Mouse (Mus musculus): ENCODE results near the gene Zfr2. TPM values are rescaled to one million over a fixed set of nuclear protein-coding genes. Genes with fewer than 3 reads are reported as not detected.
A peak's percentile ranks its signal among the peaks of the same experiment; 100 is the strongest.

Zfr2 gene
- polyA plus RNA-seq, 1 experiment from 2014 or later = 7.9 TPM

- ATAC-seq = peak; percentile 29
- H3K36me3 ChIP-seq = no peaks in the 10 kb centered on the region
- peaks cover 18% of the 10 kb centered on the region for H3K4me1 ChIP-seq (replicated peaks)
- no peaks in the 10 kb centered on the region for H3K9me3 ChIP-seq
- H3K4me2 ChIP-seq (replicated peaks) = peak overlapping the region; percentile 89
- peak overlapping the region; percentile 41 for H3K4me3 ChIP-seq (replicated peaks)
- peak overlapping the region; percentile 48 for H3K9ac ChIP-seq
- no peak overlapping the region for H3K27ac ChIP-seq
- H3K27me3 ChIP-seq (replicated peaks) = peaks cover 71% of the 10 kb centered on the region
- 2% methylated on average over 62 of the region's 62 CpGs for WGBS
Observed at GRCm38 (mm10) chr10:81257158-81258039, 24.4 kb downstream of the Zfr2 start.

- Histone ChIP-seq H3K9ac (no peak overlapping the region), H3K4me3 (replicated peaks) (no peak overlapping the region), H3K4me2 (replicated peaks) (no peak overlapping the region), H3K4me1 (replicated peaks) (peaks cover 13% of the 10 kb centered on the region), H3K27ac (no peak overlapping the region), H3K27me3 (replicated peaks) (peaks cover 52% of the 10 kb centered on the region), H3K36me3 (peaks cover 14% of the 10 kb centered on the region), H3K9me3 (no peaks in the 10 kb centered on the region)
- no peak for ATAC-seq
- 42% methylated on average over 20 of the region's 21 CpGs for WGBS
Observed at GRCm38 (mm10) chr10:81259225-81259884, 26.4 kb downstream of the Zfr2 start.

GRCm38 (mm10) chr10:81261025-81261424 is 28.1 kb downstream of the Zfr2 start:
- no peak for ATAC-seq
- Histone ChIP-seq H3K27ac (no peak overlapping the region), H3K9me3 (no peaks in the 10 kb centered on the region), H3K4me1 (replicated peaks) (peaks cover 19% of the 10 kb centered on the region), H3K27me3 (replicated peaks) (peaks cover 45% of the 10 kb centered on the region), H3K9ac (no peak overlapping the region), H3K4me2 (replicated peaks) (no peak overlapping the region), H3K36me3 (peaks cover 21% of the 10 kb centered on the region), H3K4me3 (replicated peaks) (no peak overlapping the region)
- 80% methylated on average over 4 of the region's 4 CpGs for WGBS

- H3K36me3 ChIP-seq = peaks cover 21% of the 10 kb centered on the region
- peak overlapping the region; percentile 54 for H3K4me2 ChIP-seq (replicated peaks)
- no peak overlapping the region for H3K27ac ChIP-seq
- peaks cover 13% of the 10 kb centered on the region for H3K4me1 ChIP-seq (replicated peaks)
- 94% methylated on average over 8 of the region's 8 CpGs for WGBS
- H3K9me3 ChIP-seq = no peaks in the 10 kb centered on the region
- H3K9ac ChIP-seq = peak overlapping the region; percentile 18; the same call in 1 of the 2 replicates
- H3K27me3 ChIP-seq (replicated peaks) = 0 out of 2 replicates have a peak, but pooled peaks cover 2% of the 10 kb centered on the region
- H3K4me3 ChIP-seq (replicated peaks) = peak overlapping the region; percentile 72
- no peak for ATAC-seq
Observed at GRCm38 (mm10) chr10:81265540-81265939, 32.6 kb downstream of the Zfr2 start.

- Histone ChIP-seq H3K4me3 (replicated peaks) (peak within 1 kb of the TSS; percentile 72), H3K27ac (peak within 1 kb of the TSS; percentile 88)
Observed at GRCm38 (mm10) chr10:81266211-81267105, 33.5 kb downstream of the Zfr2 start, which contains the start of the genes Mrpl54 and Apba3. Mrpl54 (minus strand) TSS chr10:81266934. Apba3 (plus strand) TSS chr10:81266960.

GRCm38 (mm10) chr10:81268056-81268455 is 35.1 kb downstream of the Zfr2 start:
- ATAC-seq = peak; percentile 65
- Histone ChIP-seq H3K4me3 (replicated peaks) (peak overlapping the region; percentile 63), H3K27me3 (replicated peaks) (no peaks in the 10 kb centered on the region), H3K4me2 (replicated peaks) (peak overlapping the region; percentile 68), H3K9me3 (no peaks in the 10 kb centered on the region), H3K4me1 (replicated peaks) (peaks cover 13% of the 10 kb centered on the region), H3K27ac (peak overlapping the region; percentile 42; the same call in 1 of the 2 replicates), H3K36me3 (peaks cover 30% of the 10 kb centered on the region), H3K9ac (peak overlapping the region; percentile 74)
- WGBS = 2% methylated on average over 23 of the region's 23 CpGs

More at GRCm38 (mm10) chr10:81266211-81267105, 33.5 kb downstream of the Zfr2 start, which contains the start of the genes Mrpl54 and Apba3:
- peak; percentile 95 for ATAC-seq
- Histone ChIP-seq H3K9ac (peak within 1 kb of the TSS; percentile 79), H3K4me2 (replicated peaks) (peak within 1 kb of the TSS; percentile 68), H3K4me1 (replicated peaks) (peaks cover 13% of the 10 kb centered on the region), H3K36me3 (peaks cover 21% of the 10 kb centered on the region), H3K27me3 (replicated peaks) (no peaks in the 10 kb centered on the region), H3K9me3 (no peaks in the 10 kb centered on the region)
- under 1% methylated on average over 48 of the region's 48 CpGs for WGBS

GRCm38 (mm10) chr10:81268643-81269412 is 35.9 kb downstream of the Zfr2 start:
- peak overlapping the region; percentile 74 for H3K9ac ChIP-seq
- WGBS = 81% methylated on average over 16 of the region's 16 CpGs
- H3K27ac ChIP-seq = no peak overlapping the region
- H3K4me3 ChIP-seq (replicated peaks) = peak overlapping the region; percentile 63
- no peak for ATAC-seq
- H3K4me2 ChIP-seq (replicated peaks) = peak overlapping the region; percentile 68
- H3K27me3 ChIP-seq (replicated peaks) = no peaks in the 10 kb centered on the region
- H3K36me3 ChIP-seq = peaks cover 32% of the 10 kb centered on the region
- peaks cover 13% of the 10 kb centered on the region for H3K4me1 ChIP-seq (replicated peaks)
- no peaks in the 10 kb centered on the region for H3K9me3 ChIP-seq

GRCm38 (mm10) chr10:81272356-81272755 is 39.4 kb downstream of the Zfr2 start:
- ATAC-seq = no peak
- peaks cover 21% of the 10 kb centered on the region for H3K36me3 ChIP-seq
- H3K4me3 ChIP-seq (replicated peaks) = no peak overlapping the region
- WGBS = 90% methylated on average over 21 of the region's 21 CpGs
- no peak overlapping the region for H3K4me2 ChIP-seq (replicated peaks)
- no peak overlapping the region for H3K27ac ChIP-seq
- H3K4me1 ChIP-seq (replicated peaks) = peaks cover 7% of the 10 kb centered on the region
- H3K9me3 ChIP-seq = no peaks in the 10 kb centered on the region
- H3K9ac ChIP-seq = peak overlapping the region; percentile 24; the same call in 1 of the 2 replicates
- H3K27me3 ChIP-seq (replicated peaks) = no peaks in the 10 kb centered on the region

- ATAC-seq = no peak
- Histone ChIP-seq H3K9ac (no peak overlapping the region), H3K4me3 (replicated peaks) (no peak overlapping the region), H3K27me3 (replicated peaks) (no peaks in the 10 kb centered on the region), H3K27ac (no peak overlapping the region), H3K36me3 (peaks cover 21% of the 10 kb centered on the region), H3K9me3 (no peaks in the 10 kb centered on the region), H3K4me1 (replicated peaks) (peaks cover 5% of the 10 kb centered on the region), H3K4me2 (replicated peaks) (no peak overlapping the region)
- 94% methylated on average over 19 of the region's 19 CpGs for WGBS
Observed at GRCm38 (mm10) chr10:81273842-81274241, 40.9 kb downstream of the Zfr2 start.

- Histone ChIP-seq H3K36me3 (peaks cover 11% of the 10 kb centered on the region), H3K4me2 (replicated peaks) (no peak overlapping the region)
Observed at GRCm38 (mm10) chr10:81277676-81278075, 44.7 kb downstream of the Zfr2 start.

GRCm38 (mm10) chr10:81279496-81279895 is 46.5 kb downstream of the Zfr2 start:
- no peak overlapping the region for H3K27ac ChIP-seq
- H3K4me2 ChIP-seq (replicated peaks) = no peak overlapping the region; the same call in 1 of the 2 replicates
- H3K27me3 ChIP-seq (replicated peaks) = peaks cover 14% of the 10 kb centered on the region
- H3K36me3 ChIP-seq = no peaks in the 10 kb centered on the region
- H3K4me1 ChIP-seq (replicated peaks) = peaks cover 10% of the 10 kb centered on the region
- no peak overlapping the region for H3K9ac ChIP-seq
- ATAC-seq = 0 out of 2 replicates have a peak, but pooled peaks have one; percentile 24
- WGBS = 28% methylated on average over 10 of the region's 10 CpGs
- H3K9me3 ChIP-seq = no peaks in the 10 kb centered on the region
- H3K4me3 ChIP-seq (replicated peaks) = no peak overlapping the region

More at GRCm38 (mm10) chr10:81277676-81278075, 44.7 kb downstream of the Zfr2 start:
- Histone ChIP-seq H3K27me3 (replicated peaks) (no peaks in the 10 kb centered on the region), H3K9ac (no peak overlapping the region), H3K27ac (no peak overlapping the region), H3K4me3 (replicated peaks) (no peak overlapping the region), H3K4me1 (replicated peaks) (peaks cover 6% of the 10 kb centered on the region), H3K9me3 (no peaks in the 10 kb centered on the region)
- ATAC-seq = no peak
- WGBS = 77% methylated on average over 22 of the region's 22 CpGs
